Mouse (Mus musculus) stomach, embryonic 16.5 days (tissue): ENCODE data around the gene Epsti1. TPM values are rescaled to one million over a fixed set of nuclear protein-coding genes. Genes with fewer than 3 reads are reported as not detected.

ENCODE experiments used
- ATAC-seq: fragments of 200-750 bp; cut with Nextera tagmentation; 2 replicates; pipeline ENCODE4 v1.8.0; 2017; ENCODE audit warnings: moderate number of reproducible peaks, moderate TSS enrichment; ENCODE audit not compliant: insufficient read depth, low FRiP score
- H3K27ac ChIP-seq: fragments of 300-500 bp; sonication (generic); 2 replicates; pipeline ENCODE4 v1.5.1; 2014; ENCODE audit warnings: low read length
- H3K27me3 ChIP-seq: fragments of 300-500 bp; sonication (generic); 2 replicates; pipeline ENCODE4 v1.6.1; 2014; ENCODE audit warnings: low read length, control low read depth, mixed read lengths; ENCODE audit not compliant: control insufficient read depth, insufficient read depth
- H3K36me3 ChIP-seq: fragments of 300-500 bp; sonication (generic); 2 replicates; pipeline ENCODE4 v1.6.1; 2014; ENCODE audit warnings: low read length; ENCODE audit not compliant: control insufficient read depth, insufficient read depth
- H3K4me1 ChIP-seq: fragments of 300-500 bp; sonication (generic); 2 replicates; pipeline ENCODE4 v1.6.1; 2014; ENCODE audit warnings: low read length, control low read depth, mixed read lengths; ENCODE audit not compliant: control insufficient read depth, insufficient read depth
- H3K4me2 ChIP-seq: fragments of 300-500 bp; sonication (generic); 2 replicates; pipeline ENCODE4 v1.6.1; 2014; ENCODE audit warnings: low read depth, low read length, mixed read lengths
- H3K4me3 ChIP-seq: fragments of 300-500 bp; sonication (generic); replicated peaks from 2 replicates; pipeline ENCODE4 v1.5.1; 2014; ENCODE audit warnings: mild to moderate bottlenecking, low read length
- H3K9ac ChIP-seq: fragments of 300-500 bp; sonication (generic); 2 replicates; pipeline ENCODE4 v1.6.1; 2014; ENCODE audit warnings: low read length
- H3K9me3 ChIP-seq: fragments of 300-500 bp; sonication (generic); replicated peaks from 2 replicates; pipeline ENCODE4 v1.6.1; 2016; ENCODE audit warnings: low read length, control low read depth; ENCODE audit not compliant: control insufficient read depth
- WGBS: fragments of 180-500 bp; shearing (Covaris S2); extraction: QIAGEN DNeasy Blood & Tissue Kit; methylation state at CpG from one replicate; pipeline ENCODE4 v1.1.7; 2014; 5-methylcytosine and 5-hydroxymethylcytosine counted together
- polyA plus RNA-seq: library from polyadenylated mRNA; unstranded; fragments of >200 nt; fragmentation: Nextera tagmentation; extraction: Ambion mirVana; gene quantifications from 2 replicates; pipeline ENCODE4 v1.2.1, GENCODE M21; 2015

Gene Epsti1
- polyA plus RNA-seq: 2.7 and 3.0 TPM in 2 replicates

- Histone ChIP-seq H3K27ac (no peak within 1 kb of the TSS; the same call in 1 of the 2 replicates), H3K36me3 (no peaks in the 10 kb centered on the region), H3K4me1 (no peaks in the 10 kb centered on the region), H3K9ac (peak within 1 kb of the TSS; percentile 43), H3K4me3 (peak within 1 kb of the TSS; percentile 23), H3K4me2 (peak within 1 kb of the TSS; percentile 32), H3K27me3 (no peaks in the 10 kb centered on the region), H3K9me3 (no peaks in the 10 kb centered on the region)
- WGBS: 48% methylated on average over 15 of the region's 15 CpGs
- ATAC-seq: no peak
These were observed at the start of gene Epsti1 for GRCm38 (mm10) chr14:77904171-77904762. Gene Epsti1 (plus strand): TSS chr14:77904239.

DNA sequence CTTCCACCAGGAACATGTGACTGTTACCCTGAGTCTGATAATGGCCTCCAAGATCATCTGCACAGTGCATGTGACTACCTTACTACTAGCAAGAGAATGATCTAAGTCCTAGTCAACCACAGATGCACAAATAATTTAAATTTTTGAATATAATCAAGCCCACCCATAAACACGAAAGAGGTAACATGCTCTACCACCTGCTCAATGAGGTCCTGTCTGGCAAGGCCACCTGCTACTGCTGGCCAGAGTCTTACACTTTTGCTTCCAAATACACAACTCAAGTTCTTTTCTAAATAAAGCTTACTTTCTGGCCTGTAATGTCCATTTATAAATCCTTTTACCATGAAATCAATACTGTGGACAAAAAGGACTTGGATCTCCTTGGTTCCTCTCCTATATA, 44.1 kb upstream of the Epsti1 start:
- Histone ChIP-seq H3K27ac (no peak overlapping the region), H3K4me2 (no peak overlapping the region), H3K4me3 (no peak overlapping the region), H3K27me3 (no peaks in the 10 kb centered on the region), H3K9me3 (no peaks in the 10 kb centered on the region), H3K4me1 (no peaks in the 10 kb centered on the region), H3K9ac (no peak overlapping the region), H3K36me3 (no peaks in the 10 kb centered on the region)
- ATAC-seq: no peak
- WGBS: 78% methylated on average over 1 of the region's 1 CpGs

GRCm38 (mm10) chr14:77860841-77861560, 43.0 kb upstream of the Epsti1 start:
- no peak for ATAC-seq
- 41% methylated on average over 5 of the region's 5 CpGs for WGBS

DNA sequence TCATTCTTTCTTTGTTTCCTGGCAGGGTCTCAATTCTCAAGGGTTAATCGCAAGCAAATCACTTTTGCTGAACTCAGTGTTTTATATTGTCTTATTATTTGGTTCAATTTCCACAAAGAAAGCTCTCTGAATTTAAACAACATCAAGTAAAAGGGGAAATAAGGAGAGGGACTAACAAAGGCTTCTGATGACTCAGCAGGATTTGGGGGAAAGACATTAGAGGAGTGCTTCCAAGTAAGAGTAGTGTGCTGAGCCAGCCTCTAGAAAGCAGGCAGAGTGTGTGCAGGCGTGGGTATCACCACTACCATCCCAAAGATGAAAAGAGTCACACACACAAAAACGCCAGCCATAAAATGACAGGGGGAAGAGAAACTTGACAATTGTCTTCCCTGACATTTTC, 40.0 kb upstream of the Epsti1 start:
- no peak for ATAC-seq
- H3K9ac ChIP-seq: no peak overlapping the region
- no peak overlapping the region for H3K4me3 ChIP-seq
- H3K27ac ChIP-seq: no peak overlapping the region
- H3K9me3 ChIP-seq: no peaks in the 10 kb centered on the region
- WGBS: 65% methylated on average over 3 of the region's 3 CpGs
- no peak overlapping the region for H3K4me2 ChIP-seq
- H3K27me3 ChIP-seq: no peaks in the 10 kb centered on the region
- no peaks in the 10 kb centered on the region for H3K4me1 ChIP-seq
- H3K36me3 ChIP-seq: no peaks in the 10 kb centered on the region

More at GRCm38 (mm10) chr14:77860841-77861560, 43.0 kb upstream of the Epsti1 start:
- no peak overlapping the region for H3K27ac ChIP-seq
- no peaks in the 10 kb centered on the region for H3K4me1 ChIP-seq
- no peaks in the 10 kb centered on the region for H3K9me3 ChIP-seq
- no peak overlapping the region for H3K4me3 ChIP-seq
- H3K36me3 ChIP-seq: no peaks in the 10 kb centered on the region
- no peaks in the 10 kb centered on the region for H3K27me3 ChIP-seq
- no peak overlapping the region for H3K4me2 ChIP-seq
- H3K9ac ChIP-seq: no peak overlapping the region

DNA sequence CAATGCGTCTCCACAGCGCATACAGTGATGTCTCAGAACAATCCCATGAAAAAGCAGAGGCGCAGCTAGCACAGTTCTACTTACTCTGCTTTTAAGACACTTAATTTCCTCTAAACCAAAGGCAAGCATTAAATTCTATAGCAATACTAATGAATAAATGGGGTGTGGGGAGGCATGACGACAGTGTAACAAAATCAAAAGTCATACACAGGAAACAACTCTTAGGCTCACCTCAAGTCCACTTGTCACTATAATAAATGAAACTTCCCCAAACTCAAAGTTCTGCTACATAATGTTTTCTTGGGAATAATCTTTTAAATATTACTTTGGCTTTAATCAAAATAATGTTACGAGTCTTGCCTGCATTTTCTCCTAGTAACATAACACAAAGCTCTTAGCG, 39.5 kb upstream of the Epsti1 start:
- WGBS: 81% methylated on average over 6 of the region's 6 CpGs
- ATAC-seq: no peak
- Histone ChIP-seq H3K4me2 (no peak overlapping the region), H3K9ac (no peak overlapping the region), H3K4me1 (no peaks in the 10 kb centered on the region), H3K27ac (no peak overlapping the region), H3K27me3 (no peaks in the 10 kb centered on the region), H3K9me3 (no peaks in the 10 kb centered on the region), H3K4me3 (no peak overlapping the region), H3K36me3 (no peaks in the 10 kb centered on the region)

DNA sequence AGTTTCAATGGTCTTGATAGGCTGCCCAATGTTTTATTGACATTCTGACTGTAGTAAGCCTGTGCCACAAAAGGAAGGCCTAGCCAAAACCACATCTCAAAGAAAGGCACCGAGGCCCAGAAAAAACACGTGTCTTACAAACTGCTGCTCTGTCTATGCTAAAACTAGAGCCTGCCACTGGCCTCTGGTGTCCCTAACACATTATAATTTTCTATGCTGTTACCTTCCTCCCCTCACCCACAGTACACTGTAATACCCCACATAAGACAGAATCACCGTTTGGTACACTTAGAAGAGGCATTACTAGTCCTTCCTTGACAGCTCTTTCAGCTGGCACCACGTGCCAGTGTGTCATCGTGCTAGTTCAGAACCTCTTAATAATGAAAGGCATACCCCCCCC, 36.4 kb upstream of the Epsti1 start:
- H3K4me1 ChIP-seq: no peaks in the 10 kb centered on the region
- H3K9ac ChIP-seq: no peak overlapping the region
- H3K36me3 ChIP-seq: no peaks in the 10 kb centered on the region
- WGBS: 84% methylated on average over 5 of the region's 5 CpGs
- no peak overlapping the region for H3K4me2 ChIP-seq
- H3K4me3 ChIP-seq: no peak overlapping the region
- no peak for ATAC-seq
- no peak overlapping the region for H3K27ac ChIP-seq
- H3K9me3 ChIP-seq: no peaks in the 10 kb centered on the region
- H3K27me3 ChIP-seq: no peaks in the 10 kb centered on the region

GRCm38 (mm10) chr14:77870926-77871325, 33.1 kb upstream of the Epsti1 start:
- H3K4me1 ChIP-seq: no peaks in the 10 kb centered on the region; the same call in 1 of the 2 replicates
- H3K36me3 ChIP-seq: no peaks in the 10 kb centered on the region
- no peak overlapping the region for H3K4me2 ChIP-seq
- no peak overlapping the region for H3K9ac ChIP-seq
- no peak overlapping the region for H3K4me3 ChIP-seq
- H3K9me3 ChIP-seq: no peaks in the 10 kb centered on the region
- no peak for ATAC-seq
- H3K27ac ChIP-seq: no peak overlapping the region
- WGBS: 84% methylated on average over 3 of the region's 3 CpGs
- no peaks in the 10 kb centered on the region for H3K27me3 ChIP-seq

DNA sequence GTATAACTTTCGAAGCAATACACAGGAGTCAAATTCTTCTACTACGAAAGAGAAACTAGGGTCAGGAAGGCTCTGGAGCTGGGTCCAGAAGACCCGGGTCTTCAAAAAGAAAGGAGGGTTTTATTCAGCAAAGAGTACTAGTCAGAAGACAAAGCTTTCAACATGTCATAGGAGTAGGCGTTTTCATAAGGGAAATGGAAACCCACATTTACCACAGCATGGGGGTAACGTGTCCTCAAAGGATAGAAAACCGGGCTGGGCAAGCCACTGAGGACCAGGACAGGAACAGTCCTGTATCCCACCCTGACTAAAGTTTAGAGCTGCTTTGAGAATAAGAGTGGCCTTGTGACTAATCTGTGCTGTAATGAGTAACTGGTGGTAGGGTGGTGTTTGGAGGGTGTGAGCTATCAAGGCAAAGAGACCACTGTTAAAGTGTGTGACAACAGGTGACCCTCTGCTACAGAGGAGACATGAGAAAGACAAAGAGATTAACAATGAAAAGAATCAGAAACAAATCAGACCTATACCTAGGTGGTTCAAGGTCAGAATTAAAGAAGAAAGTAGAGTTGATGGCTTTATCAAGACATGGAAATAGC, 32.6 kb upstream of the Epsti1 start:
- no peak overlapping the region for H3K9ac ChIP-seq
- no peak for ATAC-seq
- H3K4me1 ChIP-seq: no peaks in the 10 kb centered on the region; the same call in 1 of the 2 replicates
- no peak overlapping the region for H3K4me2 ChIP-seq
- H3K4me3 ChIP-seq: no peak overlapping the region
- H3K27ac ChIP-seq: no peak overlapping the region
- 90% methylated on average over 6 of the region's 6 CpGs for WGBS
- H3K9me3 ChIP-seq: no peaks in the 10 kb centered on the region
- no peaks in the 10 kb centered on the region for H3K36me3 ChIP-seq
- no peaks in the 10 kb centered on the region for H3K27me3 ChIP-seq
